Mouse (Mus musculus) ovary, adult 18-20 months (tissue): ENCODE measurements at regions not wholly inside any gene's neighbourhood (a gene's known extent, or its start where the extent isn't known, plus 50 kb on each side); places are given as distances from the start of the nearest gene placed in this dataset.

Experiments
- DNase-seq: peaks from one replicate; pipeline ENCODE4 v3.0.0; 2022; ENCODE audit warnings: low spot score, mixed read lengths

GRCm38 (mm10) chr15:31173309-31174115 is 50.6 kb upstream of the Dap start:
- DNase-seq = no peak
